Mouse (Mus musculus) midbrain, embryonic 11.5 days (tissue): ENCODE data around the gene Padi3. TPM values are rescaled to one million over a fixed set of nuclear protein-coding genes. Genes with fewer than 3 reads are reported as not detected.

ENCODE experiments used
- ATAC-seq: fragments of 200-750 bp; cut with Nextera tagmentation; 2 replicates; pipeline ENCODE4 v1.8.0; 2017; ENCODE audit warnings: moderate TSS enrichment, moderate library complexity; ENCODE audit not compliant: low FRiP score
- DNase-seq: peaks from one replicate; pipeline ENCODE4 v3.0.0; 2015; ENCODE audit warnings: low spot score; ENCODE audit errors: missing footprints
- H3K27ac ChIP-seq: fragments of 300-500 bp; sonication (generic); 2 replicates; pipeline ENCODE4 v1.5.1; 2014; ENCODE audit warnings: low read depth, low read length
- H3K27me3 ChIP-seq: fragments of 300-500 bp; sonication (generic); 2 replicates; pipeline ENCODE4 v1.6.1; 2014; ENCODE audit warnings: mild to moderate bottlenecking, low read length, moderate library complexity, mixed read lengths; ENCODE audit not compliant: control insufficient read depth, insufficient read depth
- H3K36me3 ChIP-seq: fragments of 300-500 bp; sonication (generic); 2 replicates; pipeline ENCODE4 v1.6.1; 2014; ENCODE audit warnings: mild to moderate bottlenecking, low read length, moderate library complexity, mixed read lengths; ENCODE audit not compliant: control insufficient read depth, insufficient read depth
- H3K4me1 ChIP-seq: fragments of 300-500 bp; sonication (generic); 2 replicates; pipeline ENCODE4 v1.6.1; 2014; ENCODE audit warnings: low read length; ENCODE audit not compliant: control insufficient read depth, insufficient read depth
- H3K4me2 ChIP-seq: fragments of 300-500 bp; sonication (generic); 2 replicates; pipeline ENCODE4 v1.6.1; 2014; ENCODE audit warnings: mild to moderate bottlenecking, moderate library complexity
- H3K4me3 ChIP-seq: fragments of 300-500 bp; sonication (generic); 2 replicates; pipeline ENCODE4 v1.5.1; 2014; ENCODE audit warnings: low read depth, low read length
- H3K9ac ChIP-seq: fragments of 300-500 bp; sonication (generic); 2 replicates; pipeline ENCODE4 v1.6.1; 2014; ENCODE audit warnings: low read length
- H3K9me3 ChIP-seq: fragments of 300-500 bp; sonication (generic); 2 replicates; pipeline ENCODE4 v1.6.1; 2016; ENCODE audit warnings: low read length; ENCODE audit not compliant: control insufficient read depth
- WGBS: fragments of 180-500 bp; shearing (Covaris S2); extraction: QIAGEN DNeasy Blood & Tissue Kit; methylation state at CpG from one replicate; pipeline ENCODE4 v1.1.7; 2014; 5-methylcytosine and 5-hydroxymethylcytosine counted together
- polyA plus RNA-seq: library from polyadenylated mRNA; unstranded; fragments of >200 nt; fragmentation: Nextera tagmentation; extraction: Ambion mirVana; gene quantifications from 2 replicates; pipeline ENCODE4 v1.2.1, GENCODE M21; 2014

The Padi3 gene
- polyA plus RNA-seq, 1 experiment from 2014 or later = not detected

GRCm38 (mm10) chr4:140827237-140827636 lies 16.8 kb upstream of the Padi3 start:
- ATAC-seq = no peak
- 72% methylated on average over 3 of the region's 3 CpGs for WGBS

GRCm38 (mm10) chr4:140825942-140826341 lies 15.5 kb upstream of the Padi3 start:
- Histone ChIP-seq H3K36me3 (no peaks in the 10 kb centered on the region), H3K4me2 (no peak overlapping the region), H3K27me3 (no peaks in the 10 kb centered on the region), H3K27ac (no peak overlapping the region), H3K4me1 (no peaks in the 10 kb centered on the region), H3K4me3 (no peak overlapping the region), H3K9ac (no peak overlapping the region), H3K9me3 (no peaks in the 10 kb centered on the region)
- WGBS = 65% methylated on average over 11 of the region's 11 CpGs
- ATAC-seq (no peak), DNase-seq (no peak)

More at GRCm38 (mm10) chr4:140827237-140827636, 16.8 kb upstream of the Padi3 start:
- Histone ChIP-seq H3K27ac (no peak overlapping the region), H3K27me3 (no peaks in the 10 kb centered on the region), H3K9ac (no peak overlapping the region), H3K4me3 (no peak overlapping the region), H3K9me3 (no peaks in the 10 kb centered on the region), H3K4me1 (no peaks in the 10 kb centered on the region), H3K36me3 (no peaks in the 10 kb centered on the region), H3K4me2 (no peak overlapping the region)
- DNase-seq = no peak

- peak; percentile 91 for DNase-seq
- no peak for ATAC-seq
- WGBS = 69% methylated on average over 5 of the region's 5 CpGs
These were observed 11.5 kb upstream of the Padi3 start for GRCm38 (mm10) chr4:140821988-140822387.

GRCm38 (mm10) chr4:140817413-140817812 lies 7.0 kb upstream of the Padi3 start:
- H3K4me2 ChIP-seq = no peak overlapping the region
- H3K9me3 ChIP-seq = no peaks in the 10 kb centered on the region
- H3K36me3 ChIP-seq = no peaks in the 10 kb centered on the region
- H3K9ac ChIP-seq = no peak overlapping the region
- no peaks in the 10 kb centered on the region; the same call in none of the 2 replicates for H3K27me3 ChIP-seq
- peak; percentile 53 for DNase-seq
- 0 out of 2 replicates have a peak, but pooled peaks cover 3% of the 10 kb centered on the region for H3K4me1 ChIP-seq
- H3K4me3 ChIP-seq = no peak overlapping the region
- H3K27ac ChIP-seq = no peak overlapping the region
- 91% methylated on average over 8 of the region's 8 CpGs for WGBS
- no peak for ATAC-seq

More at GRCm38 (mm10) chr4:140821988-140822387, 11.5 kb upstream of the Padi3 start:
- Histone ChIP-seq H3K4me1 (no peaks in the 10 kb centered on the region), H3K4me3 (no peak overlapping the region), H3K9me3 (no peaks in the 10 kb centered on the region), H3K36me3 (no peaks in the 10 kb centered on the region), H3K9ac (no peak overlapping the region), H3K27ac (no peak overlapping the region), H3K4me2 (no peak overlapping the region), H3K27me3 (no peaks in the 10 kb centered on the region)

- Histone ChIP-seq H3K36me3 (no peaks in the 10 kb centered on the region), H3K27ac (no peak overlapping the region), H3K27me3 (no peaks in the 10 kb centered on the region; the same call in none of the 2 replicates), H3K4me3 (no peak overlapping the region), H3K4me2 (no peak overlapping the region), H3K9ac (no peak overlapping the region), H3K9me3 (no peaks in the 10 kb centered on the region), H3K4me1 (0 out of 2 replicates have a peak, but pooled peaks cover 3% of the 10 kb centered on the region)
- 74% methylated on average over 10 of the region's 10 CpGs for WGBS
- ATAC-seq = no peak
- peak; percentile 65 for DNase-seq
These were observed 5.8 kb upstream of the Padi3 start for GRCm38 (mm10) chr4:140815996-140816917.

GRCm38 (mm10) chr4:140815496-140815895 lies 5.0 kb upstream of the Padi3 start:
- Histone ChIP-seq H3K36me3 (no peaks in the 10 kb centered on the region), H3K27ac (no peak overlapping the region), H3K4me2 (no peak overlapping the region), H3K4me1 (0 out of 2 replicates have a peak, but pooled peaks cover 3% of the 10 kb centered on the region), H3K27me3 (no peaks in the 10 kb centered on the region; the same call in none of the 2 replicates), H3K4me3 (no peak overlapping the region), H3K9me3 (no peaks in the 10 kb centered on the region), H3K9ac (no peak overlapping the region)
- ATAC-seq (no peak), DNase-seq (no peak)
- WGBS = 85% methylated on average over 5 of the region's 5 CpGs

GRCm38 (mm10) chr4:140814241-140815225 lies 4.1 kb upstream of the Padi3 start:
- peak; percentile 90 for DNase-seq
- ATAC-seq = no peak
- no peaks in the 10 kb centered on the region; the same call in none of the 2 replicates for H3K27me3 ChIP-seq
- H3K4me2 ChIP-seq = peak overlapping the region; percentile 45
- no peaks in the 10 kb centered on the region for H3K9me3 ChIP-seq
- H3K4me1 ChIP-seq = 0 out of 2 replicates have a peak, but pooled peaks cover 3% of the 10 kb centered on the region
- WGBS = 27% methylated on average over 36 of the region's 36 CpGs
- H3K27ac ChIP-seq = no peak overlapping the region
- peak overlapping the region; percentile 27; the same call in 1 of the 2 replicates for H3K9ac ChIP-seq
- peak overlapping the region; percentile 22 for H3K4me3 ChIP-seq
- no peaks in the 10 kb centered on the region for H3K36me3 ChIP-seq

GRCm38 (mm10) chr4:140813358-140814185 lies 3.1 kb upstream of the Padi3 start:
- H3K9ac ChIP-seq = no peak overlapping the region
- peak overlapping the region; percentile 22; the same call in 1 of the 2 replicates for H3K4me3 ChIP-seq
- no peaks in the 10 kb centered on the region for H3K9me3 ChIP-seq
- DNase-seq = no peak
- H3K27ac ChIP-seq = no peak overlapping the region
- 0 out of 2 replicates have a peak, but pooled peaks cover 3% of the 10 kb centered on the region for H3K4me1 ChIP-seq
- WGBS = 26% methylated on average over 13 of the region's 13 CpGs
- H3K27me3 ChIP-seq = no peaks in the 10 kb centered on the region; the same call in none of the 2 replicates
- no peaks in the 10 kb centered on the region for H3K36me3 ChIP-seq
- H3K4me2 ChIP-seq = peak overlapping the region; percentile 45
- no peak for ATAC-seq
